Mouse (Mus musculus): ENCODE results near the gene Cdyl. TPM values are rescaled to one million over a fixed set of nuclear protein-coding genes. Genes with fewer than 3 reads are reported as not detected.

The Cdyl gene
- polyA plus RNA-seq (2015; fragmentation: Nextera tagmentation; extraction: Ambion mirVana): 3.7 and 4.1 TPM in 2 replicates

DNA sequence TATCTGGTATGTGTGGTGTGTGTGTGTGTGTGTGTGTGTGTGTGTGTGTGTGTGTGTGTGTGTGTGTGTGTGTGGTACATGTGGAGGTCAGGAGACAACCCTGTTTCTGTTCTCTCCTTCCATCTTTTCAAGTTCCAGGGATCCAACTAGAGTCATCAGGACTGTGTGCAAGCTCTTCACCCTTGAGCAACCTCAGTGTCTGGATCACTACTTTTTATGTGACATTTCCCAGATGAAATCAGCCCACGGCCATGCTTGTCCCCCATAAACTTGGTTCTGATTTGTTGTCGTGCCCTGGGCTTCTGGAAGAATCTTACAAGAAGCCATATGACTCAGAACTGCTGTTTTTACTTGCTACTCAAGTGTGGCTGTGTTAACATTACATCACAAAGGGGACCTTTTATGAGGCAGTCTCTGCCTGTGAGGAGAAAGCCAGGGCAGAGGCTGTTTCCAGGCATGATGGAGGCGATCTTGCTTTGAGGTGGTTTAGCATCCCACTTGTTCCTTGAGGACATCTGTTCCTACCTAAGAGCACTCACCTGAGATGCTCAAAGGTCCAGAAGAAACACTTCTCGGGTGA, at the start of gene Cdyl:
Cdyl (plus strand) TSS at position 428 of the 580 bp plus-strand sequence.
- H3K4me2 ChIP-seq: no peak within 1 kb of the TSS
- H3K4me1 ChIP-seq: no peaks in the 10 kb centered on the region
- H3K27ac ChIP-seq: no peak within 1 kb of the TSS
- H3K27me3 ChIP-seq (replicated peaks): no peaks in the 10 kb centered on the region
- no peaks in the 10 kb centered on the region for H3K9me3 ChIP-seq
- WGBS: 79% methylated on average over 4 of the region's 4 CpGs
- H3K9ac ChIP-seq: no peak within 1 kb of the TSS
- H3K36me3 ChIP-seq (replicated peaks): no peaks in the 10 kb centered on the region
- no peak within 1 kb of the TSS for H3K4me3 ChIP-seq
- no peak for ATAC-seq (replicated peaks)

DNA sequence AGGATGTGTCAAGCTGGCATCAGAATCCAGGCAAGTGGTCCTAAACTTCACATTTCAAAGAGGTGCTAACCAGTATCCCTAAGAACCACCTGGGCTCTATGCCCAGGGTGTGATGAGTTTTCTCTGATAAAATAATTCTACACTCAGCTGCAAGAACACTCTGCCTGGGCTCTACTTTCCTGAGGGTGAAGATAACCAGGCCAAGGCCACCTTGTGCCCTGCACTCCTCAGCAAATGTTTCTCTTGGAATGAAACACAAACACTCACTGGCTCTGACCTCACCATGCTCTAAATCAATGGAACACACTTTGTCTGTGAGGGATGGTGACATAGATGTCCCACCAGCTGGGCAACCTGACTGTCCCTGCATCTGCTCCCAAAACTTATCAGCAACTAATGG, 48.9 kb upstream of the Cdyl start:
- Histone ChIP-seq H3K4me1 (no peaks in the 10 kb centered on the region), H3K4me3 (no peak overlapping the region), H3K9me3 (no peaks in the 10 kb centered on the region), H3K9ac (no peak overlapping the region), H3K27ac (no peak overlapping the region), H3K4me2 (no peak overlapping the region), H3K27me3 (replicated peaks) (no peaks in the 10 kb centered on the region), H3K36me3 (replicated peaks) (no peaks in the 10 kb centered on the region)
- no peak for ATAC-seq (replicated peaks)

DNA sequence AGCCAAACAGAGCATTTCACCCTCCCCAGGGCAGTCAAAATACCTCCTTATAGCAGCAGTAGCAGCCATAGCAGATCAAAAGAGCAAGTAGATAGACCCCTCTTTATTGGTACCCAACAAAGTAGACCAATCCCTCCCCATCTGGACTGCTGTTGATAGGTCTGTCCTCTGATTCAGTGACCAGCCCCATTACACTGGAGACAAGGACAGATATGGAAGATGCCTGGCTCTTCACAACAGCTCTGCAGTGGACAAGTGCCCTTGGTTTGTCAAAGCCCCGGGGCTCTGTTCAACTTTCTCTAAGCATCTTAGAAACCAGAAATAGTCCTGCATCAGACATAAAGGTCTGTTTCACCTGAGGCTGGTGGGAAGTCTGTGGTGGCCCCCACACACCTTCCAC, 47.1 kb upstream of the Cdyl start:
- Histone ChIP-seq H3K36me3 (replicated peaks) (no peaks in the 10 kb centered on the region), H3K27ac (no peak overlapping the region), H3K9me3 (no peaks in the 10 kb centered on the region), H3K9ac (no peak overlapping the region), H3K4me2 (no peak overlapping the region), H3K4me3 (no peak overlapping the region), H3K4me1 (no peaks in the 10 kb centered on the region), H3K27me3 (replicated peaks) (no peaks in the 10 kb centered on the region)
- WGBS: 88% methylated on average over 1 of the region's 1 CpGs
- ATAC-seq (replicated peaks): no peak

DNA sequence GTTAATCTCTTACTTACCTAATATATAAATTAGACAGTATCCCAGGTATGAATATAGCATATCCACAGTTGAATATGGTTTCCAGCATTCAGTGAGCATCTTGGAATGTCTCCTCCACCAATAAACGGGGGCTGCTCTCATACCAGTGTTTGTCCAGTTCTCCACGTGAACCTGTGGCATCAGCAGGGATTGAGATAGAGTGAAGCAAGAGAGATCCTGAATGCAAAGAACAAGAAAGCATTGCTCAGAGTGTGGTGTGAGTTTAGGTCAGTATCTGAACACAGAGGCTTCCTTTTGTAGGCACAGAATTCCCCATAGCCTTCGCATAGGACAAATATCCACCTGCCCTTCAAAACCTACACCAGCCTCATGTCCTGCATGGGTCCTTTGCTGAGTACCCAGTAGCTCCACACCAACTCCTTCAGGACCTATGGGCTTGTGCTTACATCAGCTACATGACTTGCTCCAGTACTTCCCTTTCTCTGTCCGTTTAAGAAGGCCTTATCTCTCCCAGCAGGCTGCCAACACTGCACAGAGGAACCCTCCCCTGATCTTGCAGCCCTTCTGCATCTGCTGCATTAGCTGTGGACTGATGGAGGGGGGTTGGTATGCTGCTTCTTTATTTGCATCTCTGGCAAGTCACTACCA, 44.7 kb upstream of the Cdyl start:
- Histone ChIP-seq H3K9me3 (no peaks in the 10 kb centered on the region), H3K4me1 (no peaks in the 10 kb centered on the region), H3K27me3 (replicated peaks) (no peaks in the 10 kb centered on the region), H3K4me3 (no peak overlapping the region), H3K27ac (no peak overlapping the region), H3K4me2 (no peak overlapping the region), H3K36me3 (replicated peaks) (no peaks in the 10 kb centered on the region), H3K9ac (no peak overlapping the region)
- 69% methylated on average over 4 of the region's 4 CpGs for WGBS
- ATAC-seq (replicated peaks): no peak

DNA sequence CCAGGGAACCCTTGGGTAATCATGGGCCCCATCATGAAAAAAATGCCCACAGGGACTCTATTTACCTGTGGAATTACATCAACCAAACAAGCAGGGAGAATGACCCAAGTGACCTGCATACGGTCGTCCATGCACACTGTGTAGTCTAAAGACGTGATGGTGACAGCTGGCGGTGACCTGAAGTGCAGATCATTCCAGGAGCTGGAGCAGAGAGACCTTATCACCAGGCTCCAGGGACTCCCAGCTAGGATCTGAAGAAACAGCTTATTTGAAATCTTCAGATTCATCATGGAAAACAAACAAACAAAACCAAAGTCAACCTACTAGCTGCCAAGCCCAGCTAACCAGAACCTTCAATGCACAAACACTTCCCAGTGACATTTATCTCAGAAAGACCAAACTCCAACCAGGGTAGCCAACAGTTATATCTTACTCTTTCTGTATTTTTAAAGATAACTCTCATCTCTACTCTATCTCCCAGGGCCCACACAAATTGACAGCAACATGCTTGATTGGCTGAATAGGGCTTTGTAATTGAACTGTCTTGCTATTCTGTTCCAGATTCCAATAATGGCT, 43.0 kb upstream of the Cdyl start:
- no peaks in the 10 kb centered on the region for H3K36me3 ChIP-seq (replicated peaks)
- ATAC-seq (replicated peaks): no peak
- H3K4me3 ChIP-seq: no peak overlapping the region
- H3K4me2 ChIP-seq: no peak overlapping the region
- H3K4me1 ChIP-seq: no peaks in the 10 kb centered on the region
- no peaks in the 10 kb centered on the region for H3K27me3 ChIP-seq (replicated peaks)
- H3K27ac ChIP-seq: no peak overlapping the region
- no peaks in the 10 kb centered on the region for H3K9me3 ChIP-seq
- H3K9ac ChIP-seq: no peak overlapping the region
- 79% methylated on average over 4 of the region's 4 CpGs for WGBS

DNA sequence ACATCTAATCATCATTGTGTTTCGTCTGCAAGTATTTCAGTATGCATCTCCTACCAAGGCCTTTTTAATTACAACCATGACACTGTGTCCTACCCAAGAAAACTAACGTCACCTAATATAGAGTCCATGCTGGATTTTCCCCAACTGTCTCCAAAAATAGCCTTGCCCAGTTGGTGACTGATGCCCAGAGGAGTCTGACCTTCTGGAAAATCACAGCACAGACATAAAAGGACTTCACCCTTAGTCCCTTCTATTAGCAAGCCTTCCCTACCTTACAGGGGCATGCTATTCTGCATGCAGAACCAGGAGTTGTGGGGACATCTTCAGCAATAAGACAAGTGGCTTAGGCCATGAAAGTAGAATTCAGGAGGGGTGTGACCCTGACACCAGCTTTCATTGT, 40.3 kb upstream of the Cdyl start:
- H3K4me1 ChIP-seq: no peaks in the 10 kb centered on the region
- WGBS: 90% methylated on average over 2 of the region's 2 CpGs
- no peaks in the 10 kb centered on the region for H3K27me3 ChIP-seq (replicated peaks)
- no peaks in the 10 kb centered on the region for H3K36me3 ChIP-seq (replicated peaks)
- no peak for ATAC-seq (replicated peaks)
- H3K9me3 ChIP-seq: no peaks in the 10 kb centered on the region
- no peak overlapping the region for H3K4me3 ChIP-seq
- no peak overlapping the region for H3K27ac ChIP-seq
- H3K9ac ChIP-seq: no peak overlapping the region
- no peak overlapping the region for H3K4me2 ChIP-seq

DNA sequence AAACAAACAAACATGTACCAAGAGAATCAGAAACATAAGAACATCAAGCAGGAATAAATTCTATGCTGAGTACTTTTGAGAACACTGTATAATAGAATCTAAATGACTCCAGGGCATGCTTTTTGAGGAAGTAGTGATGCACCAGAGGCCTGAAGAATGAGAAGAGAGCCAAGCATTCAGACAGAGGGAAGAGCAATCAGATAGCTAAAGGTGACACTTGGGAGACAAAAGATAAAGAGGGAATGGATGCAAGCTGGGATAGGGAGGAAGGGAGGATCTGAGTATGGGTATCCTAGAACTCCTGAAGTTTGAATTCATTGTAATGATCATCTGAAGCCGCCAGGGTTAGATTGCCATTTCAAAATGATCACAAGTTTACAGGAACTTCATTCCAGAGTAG, 38.9 kb upstream of the Cdyl start:
- no peak for ATAC-seq (replicated peaks)
- Histone ChIP-seq H3K27me3 (replicated peaks) (no peaks in the 10 kb centered on the region), H3K36me3 (replicated peaks) (no peaks in the 10 kb centered on the region), H3K4me1 (no peaks in the 10 kb centered on the region), H3K27ac (no peak overlapping the region), H3K4me2 (no peak overlapping the region), H3K9me3 (no peaks in the 10 kb centered on the region), H3K4me3 (no peak overlapping the region), H3K9ac (no peak overlapping the region)
- WGBS: 79% methylated on average over 1 of the region's 1 CpGs

DNA sequence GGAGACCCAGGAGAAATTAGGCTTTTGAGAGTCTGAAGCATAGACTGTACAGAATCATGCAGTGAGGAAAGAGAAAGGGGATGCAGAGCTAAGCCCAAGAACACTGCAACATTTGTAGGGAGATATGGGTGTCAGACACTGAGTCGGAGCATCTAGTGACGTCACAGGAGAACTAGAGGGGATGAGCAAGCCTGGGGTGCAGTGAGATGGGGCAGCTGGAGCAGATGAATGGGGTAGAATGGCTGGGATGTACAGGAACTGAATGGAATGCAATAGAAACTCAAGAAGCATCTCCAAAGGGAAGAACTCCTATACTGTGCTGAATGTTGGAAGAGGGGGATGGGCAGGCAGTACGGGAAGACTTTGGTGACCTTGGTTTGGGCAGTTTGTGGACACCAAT, 34.8 kb upstream of the Cdyl start:
- Histone ChIP-seq H3K27ac (no peak overlapping the region), H3K36me3 (replicated peaks) (no peaks in the 10 kb centered on the region), H3K4me2 (no peak overlapping the region), H3K4me3 (no peak overlapping the region), H3K9ac (no peak overlapping the region), H3K27me3 (replicated peaks) (no peaks in the 10 kb centered on the region), H3K4me1 (no peaks in the 10 kb centered on the region), H3K9me3 (no peaks in the 10 kb centered on the region)
- no peak for ATAC-seq (replicated peaks)
- WGBS: 92% methylated on average over 3 of the region's 3 CpGs

DNA sequence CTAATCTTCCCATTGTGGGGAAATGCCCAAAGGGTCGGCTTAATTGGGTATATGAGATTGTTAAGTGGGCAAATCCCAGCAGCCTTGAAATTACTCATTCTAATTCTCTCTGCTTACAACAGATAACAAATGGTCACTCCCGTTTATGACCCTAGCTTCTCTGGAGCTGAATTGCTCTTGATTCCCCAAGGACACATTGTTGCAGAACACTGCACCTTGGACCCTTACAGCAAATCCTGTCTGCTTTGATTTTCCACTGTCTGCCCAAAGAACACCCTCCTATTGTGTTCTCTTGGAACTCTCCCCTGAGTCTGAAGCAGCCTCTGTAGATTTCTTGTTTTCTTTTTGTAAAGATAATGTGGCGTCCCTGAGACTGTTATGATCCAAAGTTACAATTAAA, 34.1 kb upstream of the Cdyl start:
- Histone ChIP-seq H3K4me1 (no peaks in the 10 kb centered on the region), H3K27me3 (replicated peaks) (no peaks in the 10 kb centered on the region), H3K9ac (no peak overlapping the region), H3K36me3 (replicated peaks) (no peaks in the 10 kb centered on the region), H3K4me3 (no peak overlapping the region), H3K27ac (no peak overlapping the region), H3K9me3 (no peaks in the 10 kb centered on the region), H3K4me2 (no peak overlapping the region)
- no peak for ATAC-seq (replicated peaks)
- WGBS: 49% methylated on average over 3 of the region's 3 CpGs

DNA sequence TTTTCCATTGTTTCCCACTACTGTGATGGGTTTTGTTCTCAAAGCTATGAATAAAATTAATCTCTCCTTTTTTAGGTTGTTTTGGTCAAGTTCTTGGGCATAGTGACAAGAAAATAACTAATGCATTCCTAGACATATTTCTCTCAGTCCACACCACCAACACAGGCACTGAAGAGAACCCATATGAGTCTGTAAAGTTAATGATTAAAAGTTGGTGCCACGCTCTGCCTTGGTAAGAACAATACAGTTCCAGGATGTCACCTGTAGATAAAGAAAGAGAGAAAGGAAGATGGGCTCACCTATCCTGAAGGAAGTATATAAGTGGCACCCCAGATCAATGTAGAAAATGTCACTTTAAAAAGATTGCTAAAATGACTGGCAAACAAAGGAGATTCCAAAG, 32.3 kb upstream of the Cdyl start:
- no peaks in the 10 kb centered on the region for H3K27me3 ChIP-seq (replicated peaks)
- H3K27ac ChIP-seq: no peak overlapping the region
- no peaks in the 10 kb centered on the region for H3K4me1 ChIP-seq
- WGBS: 84% methylated on average over 1 of the region's 1 CpGs
- no peaks in the 10 kb centered on the region for H3K9me3 ChIP-seq
- H3K4me3 ChIP-seq: no peak overlapping the region
- no peak overlapping the region for H3K4me2 ChIP-seq
- no peaks in the 10 kb centered on the region for H3K36me3 ChIP-seq (replicated peaks)
- ATAC-seq (replicated peaks): no peak
- no peak overlapping the region for H3K9ac ChIP-seq

DNA sequence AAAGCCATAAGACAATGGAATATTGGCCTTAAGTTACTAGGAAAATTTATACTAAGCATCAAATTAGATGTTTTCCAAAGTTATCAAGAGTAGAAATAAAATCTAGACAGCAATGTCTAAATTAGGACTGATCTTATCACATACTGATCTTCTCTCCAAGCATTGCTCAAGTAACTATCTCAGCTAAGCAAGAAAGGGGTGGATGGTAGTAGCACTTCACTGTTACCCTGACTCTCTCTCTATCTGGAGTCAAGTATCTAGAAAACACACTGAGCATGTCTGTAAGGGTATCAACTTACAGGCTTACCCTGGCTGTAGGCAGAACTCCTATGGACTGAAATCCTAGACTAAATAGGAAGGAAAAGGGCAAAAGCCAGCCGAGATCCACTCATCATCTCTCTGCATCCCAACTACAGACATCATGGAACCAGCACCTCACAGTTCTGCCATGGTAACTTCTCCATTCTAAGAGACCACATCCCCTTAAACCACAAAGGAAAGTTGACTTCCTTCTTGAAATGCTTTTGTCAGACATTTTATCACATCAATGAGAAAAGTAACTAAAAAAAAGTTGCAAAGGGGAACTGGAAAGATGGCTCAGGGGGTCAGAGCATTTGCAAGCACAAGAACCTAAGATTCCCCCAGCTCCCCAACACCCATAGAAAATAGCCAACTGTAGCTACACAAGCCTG, 12.4 kb upstream of the Cdyl start:
- H3K27ac ChIP-seq: no peak overlapping the region
- no peaks in the 10 kb centered on the region for H3K36me3 ChIP-seq (replicated peaks)
- H3K4me1 ChIP-seq: no peaks in the 10 kb centered on the region
- H3K9me3 ChIP-seq: no peaks in the 10 kb centered on the region
- ATAC-seq (replicated peaks): no peak
- H3K27me3 ChIP-seq (replicated peaks): no peaks in the 10 kb centered on the region
- H3K4me3 ChIP-seq: no peak overlapping the region
- WGBS: 89% methylated on average over 1 of the region's 1 CpGs
- no peak overlapping the region for H3K9ac ChIP-seq
- H3K4me2 ChIP-seq: no peak overlapping the region

DNA sequence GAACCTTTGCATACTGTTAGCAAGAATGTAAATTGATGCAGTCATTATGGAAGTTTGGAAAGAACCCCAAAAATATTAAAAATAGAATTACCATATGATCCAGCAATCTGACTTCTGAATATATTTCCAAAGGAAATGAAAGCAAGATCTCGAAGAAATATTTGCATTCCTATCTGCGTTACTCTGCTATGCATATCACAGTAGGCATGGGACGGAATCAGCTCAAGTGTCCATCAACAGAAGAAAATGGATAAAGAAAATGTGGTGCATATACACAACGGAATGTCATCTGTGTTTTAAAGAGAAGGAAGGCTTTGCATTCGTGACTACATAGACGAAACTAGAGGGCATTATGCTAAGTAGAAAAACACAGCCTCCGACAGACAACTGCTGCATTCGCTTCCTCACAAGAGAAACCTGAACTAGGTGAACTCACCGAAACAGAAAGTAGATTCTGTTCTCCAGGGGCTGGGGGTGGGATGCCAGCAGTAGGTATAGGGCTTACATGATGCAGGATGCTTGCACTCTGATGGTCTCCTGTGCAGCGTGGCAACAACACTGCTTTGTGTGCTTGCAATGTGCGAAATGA, 9.3 kb upstream of the Cdyl start:
- H3K9me3 ChIP-seq: no peaks in the 10 kb centered on the region
- H3K36me3 ChIP-seq (replicated peaks): no peaks in the 10 kb centered on the region
- H3K4me3 ChIP-seq: no peak overlapping the region
- H3K27ac ChIP-seq: no peak overlapping the region
- no peaks in the 10 kb centered on the region for H3K27me3 ChIP-seq (replicated peaks)
- WGBS: 91% methylated on average over 11 of the region's 11 CpGs
- H3K4me2 ChIP-seq: no peak overlapping the region
- no peak overlapping the region for H3K9ac ChIP-seq
- no peak for ATAC-seq (replicated peaks)
- no peaks in the 10 kb centered on the region for H3K4me1 ChIP-seq

All from midbrain, embryonic 15.5 days (tissue).